Mouse (Mus musculus): ENCODE measurements around the gene Serinc3. TPM values are rescaled to one million over a fixed set of nuclear protein-coding genes. Genes with fewer than 3 reads are reported as not detected.
"Not testable (repeated sequence)": the region's sequence is repeated elsewhere in the genome, so short reads cannot be mapped to it uniquely, and the experiment has no call there.

Gene Serinc3
- polyA plus RNA-seq, 1 experiment from 2014 or later, result 71.3 TPM

GRCm38 (mm10) chr2:163641681-163642080 is 3.2 kb downstream of the Serinc3 start:
- Histone ChIP-seq H3K36me3 (ENCODE audit: control insufficient read depth, insufficient read depth) (peaks cover 6% of the 10 kb centered on the region; the same call in 1 of the 2 replicates), H3K27ac (ENCODE audit: low read length) (peak overlapping the region; percentile 8; the same call in 1 of the 2 replicates), H3K9ac (ENCODE audit: low read length) (no peak overlapping the region), H3K27me3 (ENCODE audit: control insufficient read depth, insufficient read depth, low read length) (no peaks in the 10 kb centered on the region), H3K4me3 (ENCODE audit: low read length) (no peak overlapping the region), H3K9me3 (replicated peaks; ENCODE audit: control insufficient read depth, low read length) (no peaks in the 10 kb centered on the region), H3K4me2 (ENCODE audit: low read depth, low read length) (peak overlapping the region; percentile 23; the same call in 1 of the 2 replicates), H3K4me1 (ENCODE audit: control insufficient read depth, insufficient read depth, low read length) (peaks cover 68% of the 10 kb centered on the region)
- ATAC-seq (replicated peaks; ENCODE audit: extremely low read depth, insufficient read depth, low FRiP score), result no peak
- WGBS, result 37% methylated on average over 3 of the region's 3 CpGs

GRCm38 (mm10) chr2:163640493-163640892 is 4.4 kb downstream of the Serinc3 start:
- no peaks in the 10 kb centered on the region for H3K27me3 ChIP-seq (ENCODE audit: control insufficient read depth, insufficient read depth, low read length)
- H3K4me3 ChIP-seq (ENCODE audit: low read length), result no peak overlapping the region
- ATAC-seq (replicated peaks; ENCODE audit: extremely low read depth, insufficient read depth, low FRiP score), result no peak
- H3K27ac ChIP-seq (ENCODE audit: low read length), result peak overlapping the region; percentile 23; the same call in 1 of the 2 replicates
- 76% methylated on average over 3 of the region's 3 CpGs for WGBS
- H3K4me1 ChIP-seq (ENCODE audit: control insufficient read depth, insufficient read depth, low read length), result peaks cover 60% of the 10 kb centered on the region
- no peaks in the 10 kb centered on the region for H3K9me3 ChIP-seq (replicated peaks; ENCODE audit: control insufficient read depth, low read length)
- H3K4me2 ChIP-seq (ENCODE audit: low read depth, low read length), result peak overlapping the region; percentile 7; the same call in 1 of the 2 replicates
- peaks cover 8% of the 10 kb centered on the region for H3K36me3 ChIP-seq (ENCODE audit: control insufficient read depth, insufficient read depth)
- no peak overlapping the region for H3K9ac ChIP-seq (ENCODE audit: low read length)

- peak; percentile 13; the same call in 1 of the 2 replicates for ATAC-seq (replicated peaks; ENCODE audit: extremely low read depth, insufficient read depth, low FRiP score)
- H3K36me3 ChIP-seq (ENCODE audit: control insufficient read depth, insufficient read depth), result peaks cover 21% of the 10 kb centered on the region
- H3K9me3 ChIP-seq (replicated peaks; ENCODE audit: control insufficient read depth, low read length), result no peaks in the 10 kb centered on the region
- H3K4me1 ChIP-seq (ENCODE audit: control insufficient read depth, insufficient read depth, low read length), result peaks cover 46% of the 10 kb centered on the region
- no peak overlapping the region for H3K4me3 ChIP-seq (ENCODE audit: low read length)
- H3K27me3 ChIP-seq (ENCODE audit: control insufficient read depth, insufficient read depth, low read length), result no peaks in the 10 kb centered on the region
- peak overlapping the region; percentile 43 for H3K4me2 ChIP-seq (ENCODE audit: low read depth, low read length)
- H3K9ac ChIP-seq (ENCODE audit: low read length), result peak overlapping the region; percentile 43; the same call in 1 of the 2 replicates
- H3K27ac ChIP-seq (ENCODE audit: low read length), result peak overlapping the region; percentile 84
- WGBS, result 16% methylated on average over 5 of the region's 5 CpGs
Measured at GRCm38 (mm10) chr2:163637655-163638266, 7.2 kb downstream of the Serinc3 start.

GRCm38 (mm10) chr2:163636057-163636456 is 8.9 kb downstream of the Serinc3 start:
- no peak for ATAC-seq (replicated peaks; ENCODE audit: extremely low read depth, insufficient read depth, low FRiP score)
- H3K9ac ChIP-seq (ENCODE audit: low read length), result no peak overlapping the region
- H3K4me3 ChIP-seq (ENCODE audit: low read length), result no peak overlapping the region
- peaks cover 36% of the 10 kb centered on the region for H3K4me1 ChIP-seq (ENCODE audit: control insufficient read depth, insufficient read depth, low read length)
- H3K27me3 ChIP-seq (ENCODE audit: control insufficient read depth, insufficient read depth, low read length), result no peaks in the 10 kb centered on the region
- H3K36me3 ChIP-seq (ENCODE audit: control insufficient read depth, insufficient read depth), result peaks cover 36% of the 10 kb centered on the region
- no peak overlapping the region for H3K27ac ChIP-seq (ENCODE audit: low read length)
- no peaks in the 10 kb centered on the region for H3K9me3 ChIP-seq (replicated peaks; ENCODE audit: control insufficient read depth, low read length)
- no peak overlapping the region for H3K4me2 ChIP-seq (ENCODE audit: low read depth, low read length)
- WGBS, result 94% methylated on average over 2 of the region's 2 CpGs

GRCm38 (mm10) chr2:163634211-163634610 is 10.7 kb downstream of the Serinc3 start:
- no peak for ATAC-seq (replicated peaks; ENCODE audit: extremely low read depth, insufficient read depth, low FRiP score)
- H3K27ac ChIP-seq (ENCODE audit: low read length), result no peak overlapping the region
- no peaks in the 10 kb centered on the region for H3K9me3 ChIP-seq (replicated peaks; ENCODE audit: control insufficient read depth, low read length)
- no peak overlapping the region for H3K9ac ChIP-seq (ENCODE audit: low read length)
- H3K4me2 ChIP-seq (ENCODE audit: low read depth, low read length), result no peak overlapping the region
- H3K4me3 ChIP-seq (ENCODE audit: low read length), result no peak overlapping the region
- peaks cover 21% of the 10 kb centered on the region for H3K4me1 ChIP-seq (ENCODE audit: control insufficient read depth, insufficient read depth, low read length)
- H3K27me3 ChIP-seq (ENCODE audit: control insufficient read depth, insufficient read depth, low read length), result no peaks in the 10 kb centered on the region
- 83% methylated on average over 2 of the region's 2 CpGs for WGBS
- H3K36me3 ChIP-seq (ENCODE audit: control insufficient read depth, insufficient read depth), result peaks cover 47% of the 10 kb centered on the region

GRCm38 (mm10) chr2:163631715-163632114 is 13.2 kb downstream of the Serinc3 start:
- no peak overlapping the region for H3K9ac ChIP-seq (ENCODE audit: low read length)
- no peak overlapping the region for H3K27ac ChIP-seq (ENCODE audit: low read length)
- peaks cover 67% of the 10 kb centered on the region for H3K36me3 ChIP-seq (ENCODE audit: control insufficient read depth, insufficient read depth)
- H3K27me3 ChIP-seq (ENCODE audit: control insufficient read depth, insufficient read depth, low read length), result no peaks in the 10 kb centered on the region
- H3K4me2 ChIP-seq (ENCODE audit: low read depth, low read length), result no peak overlapping the region
- no peak for ATAC-seq (replicated peaks; ENCODE audit: extremely low read depth, insufficient read depth, low FRiP score)
- no peak overlapping the region for H3K4me3 ChIP-seq (ENCODE audit: low read length)
- H3K4me1 ChIP-seq (ENCODE audit: control insufficient read depth, insufficient read depth, low read length), result no peaks in the 10 kb centered on the region
- no peaks in the 10 kb centered on the region for H3K9me3 ChIP-seq (replicated peaks; ENCODE audit: control insufficient read depth, low read length)
- WGBS, result 93% methylated on average over 2 of the region's 2 CpGs

GRCm38 (mm10) chr2:163631223-163631622 is 13.7 kb downstream of the Serinc3 start:
- ATAC-seq (replicated peaks; ENCODE audit: extremely low read depth, insufficient read depth, low FRiP score), result no peak
- 94% methylated on average over 4 of the region's 4 CpGs for WGBS
- Histone ChIP-seq H3K4me3 (ENCODE audit: low read length) (no peak overlapping the region), H3K4me2 (ENCODE audit: low read depth, low read length) (no peak overlapping the region), H3K27me3 (ENCODE audit: control insufficient read depth, insufficient read depth, low read length) (no peaks in the 10 kb centered on the region), H3K9me3 (replicated peaks; ENCODE audit: control insufficient read depth, low read length) (no peaks in the 10 kb centered on the region), H3K27ac (ENCODE audit: low read length) (no peak overlapping the region), H3K9ac (ENCODE audit: low read length) (no peak overlapping the region), H3K4me1 (ENCODE audit: control insufficient read depth, insufficient read depth, low read length) (no peaks in the 10 kb centered on the region), H3K36me3 (ENCODE audit: control insufficient read depth, insufficient read depth) (peaks cover 68% of the 10 kb centered on the region)

- H3K27me3 ChIP-seq (ENCODE audit: control insufficient read depth, insufficient read depth, low read length); H3K9me3 ChIP-seq (replicated peaks; ENCODE audit: control insufficient read depth, low read length); H3K27ac ChIP-seq (ENCODE audit: low read length); H3K4me2 ChIP-seq (ENCODE audit: low read depth, low read length); H3K4me1 ChIP-seq (ENCODE audit: control insufficient read depth, insufficient read depth, low read length); ATAC-seq (replicated peaks; ENCODE audit: extremely low read depth, insufficient read depth, low FRiP score); H3K4me3 ChIP-seq (ENCODE audit: low read length); H3K9ac ChIP-seq (ENCODE audit: low read length): not testable (repeated sequence)
- H3K36me3 ChIP-seq (ENCODE audit: control insufficient read depth, insufficient read depth), result peaks cover 51% of the 10 kb centered on the region
- 89% methylated on average over 3 of the region's 3 CpGs for WGBS
Measured at GRCm38 (mm10) chr2:163621401-163621800, 23.5 kb downstream of the Serinc3 start.

GRCm38 (mm10) chr2:163620451-163620850 is 24.5 kb downstream of the Serinc3 start:
- no peak overlapping the region for H3K27ac ChIP-seq (ENCODE audit: low read length)
- H3K4me2 ChIP-seq (ENCODE audit: low read depth, low read length), result no peak overlapping the region
- peaks cover 51% of the 10 kb centered on the region for H3K36me3 ChIP-seq (ENCODE audit: control insufficient read depth, insufficient read depth)
- no peak overlapping the region for H3K9ac ChIP-seq (ENCODE audit: low read length)
- H3K4me3 ChIP-seq (ENCODE audit: low read length), result no peak overlapping the region
- no peaks in the 10 kb centered on the region for H3K27me3 ChIP-seq (ENCODE audit: control insufficient read depth, insufficient read depth, low read length)
- H3K9me3 ChIP-seq (replicated peaks; ENCODE audit: control insufficient read depth, low read length), result no peaks in the 10 kb centered on the region
- H3K4me1 ChIP-seq (ENCODE audit: control insufficient read depth, insufficient read depth, low read length), result no peaks in the 10 kb centered on the region
- 87% methylated on average over 8 of the region's 8 CpGs for WGBS
- no peak for ATAC-seq (replicated peaks; ENCODE audit: extremely low read depth, insufficient read depth, low FRiP score)
